Mouse (Mus musculus) heart, embryonic 14.5 days (tissue): ENCODE data around the gene 4931428F04Rik. TPM values are rescaled to one million over a fixed set of nuclear protein-coding genes. Genes with fewer than 3 reads are reported as not detected.

Experiments
- ATAC-seq: fragments of 200-750 bp; cut with Nextera tagmentation; 2 replicates; pipeline ENCODE4 v1.8.0; 2017; ENCODE audit warnings: low read depth, moderate TSS enrichment; ENCODE audit not compliant: insufficient number of reproducible peaks, insufficient read depth, low FRiP score
- H3K27ac ChIP-seq, 2 experiments: fragments of 200-500 bp in 1 of 2; fragments of 300-500 bp in 1 of 2; sonication (generic) in 1 of 2; replicated peaks in 1 of 2; 2 replicates each; pipeline ENCODE4 v1.5.1; 2012 to 2014; ENCODE audit warnings: low read depth in 2 of 2, low read length in 2 of 2, control low read depth in 1 of 2, mild to moderate bottlenecking in 1 of 2, mixed read lengths in 1 of 2; ENCODE audit not compliant: control insufficient read depth in 1 of 2, insufficient read depth in 1 of 2
- H3K27me3 ChIP-seq: fragments of 300-500 bp; sonication (generic); 2 replicates; pipeline ENCODE4 v1.6.1; 2014; ENCODE audit warnings: mild to moderate bottlenecking, low read length, control low read depth; ENCODE audit not compliant: control insufficient read depth, insufficient read depth
- H3K36me3 ChIP-seq: fragments of 300-500 bp; sonication (generic); 2 replicates; pipeline ENCODE4 v1.6.1; 2014; ENCODE audit warnings: mild to moderate bottlenecking, control low read depth, low read length, mixed read lengths; ENCODE audit not compliant: control insufficient read depth, insufficient read depth
- H3K4me1 ChIP-seq, 2 experiments: fragments of 200-500 bp in 1 of 2; fragments of 300-500 bp in 1 of 2; sonication (generic) in 1 of 2; 2 replicates each; pipeline ENCODE4 v1.6.1; 2012 to 2014; ENCODE audit warnings: low read length in 2 of 2, control low read depth in 1 of 2, mixed read lengths in 1 of 2; ENCODE audit not compliant: control insufficient read depth in 2 of 2, insufficient read depth in 2 of 2
- H3K4me2 ChIP-seq: fragments of 300-500 bp; sonication (generic); 2 replicates; pipeline ENCODE4 v1.6.1; 2014; ENCODE audit warnings: mild to moderate bottlenecking, low read length
- H3K4me3 ChIP-seq, 2 experiments: fragments of 200-500 bp in 1 of 2; fragments of 300-500 bp in 1 of 2; sonication (generic) in 1 of 2; 2 replicates each; pipeline ENCODE4 v1.5.1; 2012 to 2014; ENCODE audit warnings: low read length in 2 of 2, mild to moderate bottlenecking in 2 of 2, control low read depth in 1 of 2, low read depth in 1 of 2, moderate library complexity in 1 of 2; ENCODE audit not compliant: control insufficient read depth in 1 of 2, insufficient read depth in 1 of 2
- H3K9ac ChIP-seq: fragments of 300-500 bp; sonication (generic); 2 replicates; pipeline ENCODE4 v1.6.1; 2014; ENCODE audit warnings: mild to moderate bottlenecking, low read length
- H3K9me3 ChIP-seq: fragments of 300-500 bp; sonication (generic); 2 replicates; pipeline ENCODE4 v1.6.1; 2016; ENCODE audit warnings: low read length, control low read depth; ENCODE audit not compliant: control insufficient read depth
- WGBS: fragments of 180-500 bp; shearing (Covaris S2); extraction: QIAGEN DNeasy Blood & Tissue Kit; methylation state at CpG from one replicate; pipeline ENCODE4 v1.1.7; 2014; 5-methylcytosine and 5-hydroxymethylcytosine counted together
- polyA plus RNA-seq: library from polyadenylated mRNA; unstranded; fragments of >200 nt; fragmentation: Nextera tagmentation; extraction: Ambion mirVana; gene quantifications from 2 replicates; pipeline ENCODE4 v1.2.1, GENCODE M21; 2014

The 4931428F04Rik gene
- polyA plus RNA-seq, 1 experiment from 2014 or later = 4.0 TPM

DNA sequence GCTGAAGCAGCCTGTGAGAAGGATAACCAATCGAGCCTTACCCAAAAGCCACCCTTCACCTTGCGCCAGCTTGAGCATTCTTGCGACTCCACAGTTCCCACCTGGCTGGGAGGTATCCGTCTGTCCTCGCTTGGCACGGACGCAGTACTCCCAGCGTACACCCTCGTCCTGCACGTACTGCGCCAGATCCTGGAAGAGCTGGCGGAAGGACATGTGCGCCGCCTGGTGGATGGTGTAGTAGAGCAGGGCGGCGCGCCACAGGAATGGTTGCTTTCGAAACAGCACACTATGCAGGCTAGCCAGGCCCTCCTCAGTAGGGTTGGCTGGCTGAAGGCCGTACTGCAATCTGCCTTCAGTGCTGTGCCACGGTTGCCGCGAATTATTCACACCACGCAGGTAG, 6.6 kb downstream of the 4931428F04Rik start:
- Histone ChIP-seq H3K9me3 (no peaks in the 10 kb centered on the region), H3K27me3 (peaks cover 20% of the 10 kb centered on the region), H3K27ac (no peak overlapping the region), H3K36me3 (0 out of 2 replicates have a peak, but pooled peaks cover 5% of the 10 kb centered on the region), H3K4me1 (peaks cover 5 to 8% of the 10 kb centered on the region in 2 experiments; a peak in 2 of 4 replicates), H3K4me2 (0 out of 2 replicates have a peak overlapping the region, but pooled peaks have one; percentile 4), H3K4me3 (no peak overlapping the region), H3K9ac (no peak overlapping the region)
- peak; percentile 15; the same call in 1 of the 2 replicates for ATAC-seq
- 30% methylated on average over 23 of the region's 23 CpGs for WGBS

DNA sequence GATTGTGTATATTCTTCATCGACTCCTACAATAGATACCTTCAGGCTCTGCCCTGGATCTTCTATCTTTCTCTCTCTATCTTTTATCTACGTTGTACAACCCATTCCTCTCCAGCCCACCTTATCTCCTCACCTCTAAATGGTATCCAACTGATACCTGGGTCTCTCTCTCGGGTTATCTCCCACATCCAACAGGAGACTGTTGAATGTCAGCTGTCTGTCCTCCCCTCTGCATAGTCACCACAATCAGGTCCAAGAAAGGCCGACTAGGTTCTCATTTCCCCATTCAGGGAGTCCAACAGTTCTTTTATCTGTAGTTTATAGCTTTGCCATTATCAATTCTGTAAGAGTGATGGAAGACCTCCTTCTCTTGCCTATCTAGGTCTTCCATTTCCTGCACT, 7.4 kb downstream of the 4931428F04Rik start:
- 0 out of 2 replicates have a peak, but pooled peaks cover 5% of the 10 kb centered on the region for H3K36me3 ChIP-seq
- no peak for ATAC-seq
- no peak overlapping the region for H3K9ac ChIP-seq
- no peak overlapping the region for H3K27ac ChIP-seq
- peaks cover 28% of the 10 kb centered on the region for H3K27me3 ChIP-seq
- no peak overlapping the region for H3K4me2 ChIP-seq
- WGBS = 60% methylated on average over 4 of the region's 4 CpGs
- no peak overlapping the region for H3K4me3 ChIP-seq
- no peaks in the 10 kb centered on the region for H3K9me3 ChIP-seq
- peaks cover 5 to 8% of the 10 kb centered on the region in 2 experiments; a peak in 2 of 4 replicates for H3K4me1 ChIP-seq

DNA sequence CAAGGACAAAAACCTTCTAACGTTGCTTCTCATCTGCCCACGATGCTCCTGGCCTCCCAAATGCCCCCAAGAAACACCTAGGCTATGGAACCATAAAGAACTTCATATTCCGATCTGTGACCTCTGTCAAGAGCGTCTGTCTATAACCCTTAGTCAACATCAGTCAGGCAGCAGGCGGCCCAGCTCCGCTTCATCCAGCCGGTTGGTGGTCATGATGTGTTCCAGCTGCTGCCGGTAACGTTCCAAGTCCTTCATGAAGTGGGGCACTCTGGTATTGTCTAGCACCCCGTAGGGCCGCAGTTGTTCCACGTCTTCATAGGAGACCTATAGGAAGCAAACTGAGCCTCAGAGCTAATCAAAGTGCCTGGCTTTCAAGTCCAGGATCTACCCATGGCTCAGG, 7.8 kb downstream of the 4931428F04Rik start:
- peaks cover 5 to 8% of the 10 kb centered on the region in 2 experiments; a peak in 2 of 4 replicates for H3K4me1 ChIP-seq
- H3K9me3 ChIP-seq = no peaks in the 10 kb centered on the region
- no peak overlapping the region for H3K4me3 ChIP-seq
- H3K27me3 ChIP-seq = peaks cover 33% of the 10 kb centered on the region
- H3K36me3 ChIP-seq = 0 out of 2 replicates have a peak, but pooled peaks cover 5% of the 10 kb centered on the region
- H3K9ac ChIP-seq = no peak overlapping the region
- 86% methylated on average over 12 of the region's 12 CpGs for WGBS
- H3K4me2 ChIP-seq = no peak overlapping the region
- H3K27ac ChIP-seq = no peak overlapping the region
- no peak for ATAC-seq

DNA sequence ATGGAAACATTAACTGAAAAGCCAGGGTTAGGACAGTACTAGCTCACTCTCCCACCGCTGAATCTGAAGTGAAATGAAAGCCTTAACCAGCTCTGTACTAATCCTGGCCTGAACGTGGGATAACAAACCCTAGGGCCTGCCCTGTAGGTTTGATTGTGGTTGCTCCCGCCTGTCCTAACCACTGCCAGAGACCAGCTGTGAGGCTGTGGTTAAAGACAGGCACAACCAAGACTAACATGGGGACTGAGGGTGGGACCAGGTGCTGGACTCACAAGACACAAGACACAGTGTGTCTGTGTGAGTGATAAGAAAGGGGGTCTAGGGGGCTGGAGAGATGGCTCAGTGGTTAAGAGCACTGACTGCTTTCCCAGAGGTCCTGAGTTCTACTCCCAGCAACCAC, 9.1 kb downstream of the 4931428F04Rik start:
- Histone ChIP-seq H3K36me3 (0 out of 2 replicates have a peak, but pooled peaks cover 5% of the 10 kb centered on the region), H3K9ac (no peak overlapping the region), H3K4me2 (no peak overlapping the region), H3K9me3 (no peaks in the 10 kb centered on the region), H3K4me3 (no peak overlapping the region), H3K27me3 (peaks cover 44% of the 10 kb centered on the region), H3K27ac (no peak overlapping the region), H3K4me1 (peaks cover 11 to 15% of the 10 kb centered on the region in 2 experiments; a peak in 3 of 4 replicates)
- no peak for ATAC-seq
- WGBS = 72% methylated on average over 3 of the region's 3 CpGs

DNA sequence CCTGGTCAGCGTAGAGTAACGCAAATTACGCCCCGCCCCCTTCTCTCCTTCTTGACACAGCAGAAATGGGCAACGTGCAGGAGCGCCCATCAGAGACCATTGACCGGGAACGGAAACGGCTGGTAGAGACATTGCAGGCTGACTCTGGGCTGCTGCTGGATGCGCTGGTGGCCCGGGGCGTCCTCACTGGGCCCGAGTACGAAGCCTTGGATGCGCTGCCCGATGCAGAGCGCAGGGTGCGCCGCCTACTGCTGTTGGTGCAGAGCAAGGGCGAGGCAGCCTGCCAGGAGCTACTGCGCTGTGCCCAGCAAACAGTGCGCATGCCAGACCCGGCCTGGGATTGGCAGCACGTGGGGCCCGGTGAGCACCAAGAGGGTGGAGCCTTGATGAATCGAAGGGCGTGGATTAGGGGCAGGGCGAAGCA, 10.7 kb downstream of the 4931428F04Rik start:
- H3K9ac ChIP-seq = no peak overlapping the region
- peak; percentile 41; the same call in 1 of the 2 replicates for ATAC-seq
- peaks cover 60% of the 10 kb centered on the region for H3K27me3 ChIP-seq
- no peaks in the 10 kb centered on the region for H3K9me3 ChIP-seq
- 5% methylated on average over 28 of the region's 28 CpGs for WGBS
- H3K27ac ChIP-seq = no peak overlapping the region
- peaks cover 13 to 18% of the 10 kb centered on the region in 2 experiments for H3K4me1 ChIP-seq
- H3K4me2 ChIP-seq = peak overlapping the region; percentile 55
- H3K4me3 ChIP-seq = peak overlapping the region; percentile 10 to 18; a peak in 3 of 4 replicates
- no peaks in the 10 kb centered on the region for H3K36me3 ChIP-seq

DNA sequence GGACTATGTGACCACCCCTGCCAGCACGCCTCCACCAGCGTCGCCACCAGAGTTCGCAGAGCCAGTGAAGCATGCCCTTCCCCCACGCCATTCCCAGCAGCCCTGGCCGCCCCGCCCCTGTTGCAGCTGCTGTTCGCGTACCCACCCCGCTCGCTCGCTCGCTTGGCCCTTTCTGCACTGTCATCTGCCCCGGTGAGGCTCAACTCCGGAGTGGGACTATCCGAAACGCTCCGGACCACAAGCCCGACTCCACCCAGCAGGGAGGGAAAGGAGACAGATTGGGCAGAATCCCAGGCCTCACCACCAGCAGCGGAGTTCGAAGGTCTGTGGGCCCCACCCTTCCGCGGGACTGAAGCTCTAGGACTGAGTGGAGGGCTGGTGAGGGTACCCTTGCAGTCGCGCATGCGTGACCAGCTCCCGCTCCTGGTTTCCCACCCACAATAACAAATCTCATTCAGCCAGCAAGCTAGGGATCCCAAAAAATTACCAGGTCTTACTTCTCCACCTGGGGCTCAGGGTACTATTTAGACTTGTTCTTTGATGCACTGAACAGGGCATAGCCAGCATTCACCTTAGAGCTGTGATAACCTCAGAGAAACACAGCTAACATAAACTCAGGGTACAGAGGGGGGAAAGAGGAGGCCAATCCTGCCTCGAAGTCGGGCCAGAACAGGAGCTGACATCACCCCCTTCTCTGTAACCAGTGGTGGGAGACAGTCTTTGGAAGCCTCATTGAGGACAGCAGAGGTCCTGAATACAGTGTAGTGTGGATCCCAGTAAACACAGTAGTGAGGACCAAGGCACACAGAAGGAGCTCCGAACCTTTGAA, 13.2 kb downstream of the 4931428F04Rik start:
- peak; percentile 47; the same call in 1 of the 2 replicates for ATAC-seq
- peaks cover 84% of the 10 kb centered on the region for H3K27me3 ChIP-seq
- peak overlapping the region; percentile 80 for H3K4me2 ChIP-seq
- H3K4me1 ChIP-seq = peaks cover 13 to 18% of the 10 kb centered on the region in 2 experiments
- no peak overlapping the region for H3K27ac ChIP-seq
- 7% methylated on average over 30 of the region's 30 CpGs for WGBS
- peak overlapping the region; percentile 44 to 45 for H3K4me3 ChIP-seq
- H3K36me3 ChIP-seq = no peaks in the 10 kb centered on the region
- peak overlapping the region; percentile 60 for H3K9ac ChIP-seq
- no peaks in the 10 kb centered on the region for H3K9me3 ChIP-seq

DNA sequence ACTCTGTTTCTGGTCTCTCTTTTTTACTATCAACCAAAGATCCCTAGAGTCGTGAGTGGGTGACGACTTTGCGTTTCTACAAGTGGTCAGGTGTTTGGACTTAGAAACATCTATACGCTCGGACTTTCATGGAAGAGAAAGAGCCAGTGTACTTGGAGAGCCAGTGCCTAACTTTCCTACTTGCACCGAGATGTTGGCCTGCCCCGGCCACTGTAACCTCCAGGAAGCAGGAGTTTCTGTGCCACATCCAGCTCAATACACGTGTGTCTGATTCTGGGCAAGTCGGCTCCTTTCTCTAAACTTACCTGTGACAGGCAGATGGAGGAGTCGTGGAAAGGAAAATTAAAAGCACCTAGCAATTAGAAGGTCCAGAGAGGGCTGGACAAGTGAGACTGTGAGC, 13.8 kb downstream of the 4931428F04Rik start, which contains the start of gene Nol3:
Gene Nol3 (plus strand): TSS at position 301 of the 400 bp plus-strand sequence.
- peaks cover 13 to 18% of the 10 kb centered on the region in 2 experiments for H3K4me1 ChIP-seq
- peak within 1 kb of the TSS; percentile 60 for H3K9ac ChIP-seq
- peaks cover 90% of the 10 kb centered on the region for H3K27me3 ChIP-seq
- ATAC-seq = no peak
- no peaks in the 10 kb centered on the region for H3K36me3 ChIP-seq
- peak within 1 kb of the TSS; percentile 44 to 45 for H3K4me3 ChIP-seq
- 9% methylated on average over 10 of the region's 10 CpGs for WGBS
- peak within 1 kb of the TSS; percentile 80 for H3K4me2 ChIP-seq
- no peak within 1 kb of the TSS for H3K27ac ChIP-seq
- no peaks in the 10 kb centered on the region for H3K9me3 ChIP-seq
